Mouse (Mus musculus): ENCODE results near the gene Tada2b. TPM values are rescaled to one million over a fixed set of nuclear protein-coding genes. Genes with fewer than 3 reads are reported as not detected.

The Tada2b gene
- total RNA-seq (2023) = 22.4 TPM

DNA sequence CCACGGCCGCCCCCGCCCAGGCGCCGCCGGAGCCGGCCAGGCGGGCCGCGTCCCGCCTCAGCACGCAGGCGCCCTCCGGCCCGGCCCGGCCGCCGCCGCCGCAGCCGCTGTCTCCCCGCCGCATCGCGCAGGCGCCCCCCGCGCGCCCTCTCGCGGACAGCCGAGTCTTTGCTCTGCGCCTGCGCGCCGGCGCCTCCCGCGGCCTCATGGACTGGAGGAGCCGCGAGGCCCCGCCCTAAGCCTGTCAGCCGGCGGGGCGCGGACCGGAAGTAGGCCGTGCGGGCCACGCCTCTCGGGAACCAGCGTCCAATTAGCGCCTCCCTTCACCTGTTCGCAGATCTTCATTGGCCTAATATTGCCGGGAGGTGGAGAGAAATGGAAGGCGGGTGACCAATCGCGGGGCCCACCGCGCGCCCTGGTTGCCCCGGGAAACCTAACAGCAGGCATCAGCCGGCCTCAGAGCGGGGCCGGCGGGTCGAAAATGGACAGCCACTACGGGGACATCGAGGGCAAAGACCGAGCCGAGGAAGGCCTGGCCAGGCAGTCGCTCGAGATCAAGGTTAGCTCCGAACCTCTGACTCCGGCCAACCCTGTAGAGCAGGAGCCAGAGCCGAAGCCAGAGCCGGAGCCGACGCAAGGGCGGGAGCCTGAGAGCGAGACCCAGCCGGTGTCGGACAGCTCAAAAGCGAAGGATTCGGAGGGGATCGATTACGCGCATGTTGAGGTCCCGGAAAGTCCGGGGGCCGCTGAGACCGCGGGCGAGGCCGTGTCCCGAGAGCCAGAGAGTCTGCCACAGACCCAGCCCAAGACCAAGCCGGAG, at the start of gene Tada2b, which contains the start of gene Ccdc96:
TSS of gene Tada2b (minus strand) at position 115 of the 820 bp plus-strand sequence.
TSS of gene Ccdc96 (plus strand) at position 418 of the 820 bp plus-strand sequence.

GRCm38 (mm10) chr5:36464709-36465661, 19.1 kb downstream of the Tada2b start, which contains the start of gene Grpel1:
Gene Grpel1 (plus strand): TSS chr5:36464998.

Other genes starting within 250 kb of the Tada2b start
- gene Sorcs2, start 86.1 kb downstream of the Tada2b start, total RNA-seq (2023) = 7.1 TPM
- 24.9 TPM for gene Grpel1, start 19.3 kb downstream of the Tada2b start, total RNA-seq (2023)
- gene Ccdc96, start 303 bp upstream of the Tada2b start, total RNA-seq (2023) = 0.27 TPM
- gene Tbc1d14, start 109.0 kb upstream of the Tada2b start, total RNA-seq (2023) = 71.2 TPM
- gene D5Ertd579e, start 211.7 kb upstream of the Tada2b start, total RNA-seq (2023) = 29.6 TPM